Mouse (Mus musculus): ENCODE measurements around the gene Prss23. TPM values are rescaled to one million over a fixed set of nuclear protein-coding genes. Genes with fewer than 3 reads are reported as not detected.

Prss23 gene
- 10 to 100 TPM; 19.0 to 19.3 TPM for total RNA-seq (2021)

DNA sequence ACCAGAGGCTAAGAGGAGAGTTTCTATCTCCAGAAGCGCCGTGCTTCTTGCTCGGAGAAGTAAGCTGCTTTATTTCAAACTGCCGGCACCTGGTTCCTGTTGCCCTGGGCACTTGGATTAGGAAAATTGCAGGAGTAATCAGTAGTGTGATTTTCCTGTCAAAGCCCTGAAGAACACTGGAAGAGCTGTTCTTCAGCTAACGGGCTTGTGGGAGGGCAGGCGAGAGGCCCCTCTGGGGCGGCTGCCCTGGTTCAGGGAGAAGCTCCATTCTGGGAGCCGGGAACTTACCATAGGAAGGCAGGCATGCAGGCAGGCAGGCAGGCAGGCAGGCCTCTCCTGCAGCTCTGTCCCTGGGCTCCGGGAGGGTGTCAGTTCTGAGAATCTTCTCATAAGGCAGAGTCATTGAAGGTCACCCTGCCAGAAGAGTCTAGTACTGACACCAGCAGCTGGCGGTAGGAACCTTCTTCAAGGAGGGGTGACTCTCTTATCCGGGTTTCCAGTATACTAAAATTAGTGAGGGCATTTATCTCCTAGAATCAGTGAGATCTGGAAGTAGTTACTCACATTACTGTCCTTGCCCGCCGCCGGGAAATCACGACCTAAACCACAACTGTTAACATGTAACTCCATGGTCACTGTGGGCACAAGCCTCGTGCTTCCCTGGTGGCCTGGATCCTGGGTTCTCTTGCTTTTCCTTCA lies at the start of gene Prss23:
Gene Prss23, minus strand, starts transcription at position 457 of the 699 bp plus-strand sequence.
- intact Hi-C loops (cut with DNase I): no loop called here
- no peak for DNase-seq (ENCODE audit: low spot score in 2 of 2)

DNA sequence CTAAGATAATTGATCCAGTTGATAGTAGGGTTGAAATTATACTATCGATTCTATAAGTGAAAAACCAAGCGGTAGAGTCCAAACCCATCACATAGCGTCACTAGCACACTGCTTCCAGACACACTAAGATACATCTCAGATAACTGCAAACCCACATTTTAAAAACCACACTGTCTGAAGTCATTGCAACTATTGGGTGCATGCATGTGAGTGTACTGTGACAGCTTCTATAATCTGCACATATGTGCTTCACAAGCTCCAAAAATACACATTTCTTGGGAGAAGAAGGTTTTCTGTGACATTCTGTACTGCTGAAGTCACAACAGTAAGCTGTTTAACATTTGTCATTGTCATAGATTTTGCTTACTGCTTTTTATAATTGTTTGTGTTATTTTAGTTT lies 49.1 kb upstream of the Prss23 start:
- DNase-seq (ENCODE audit: low spot score in 2 of 2): no peak
- intact Hi-C loops (cut with DNase I): no loop called here

DNA sequence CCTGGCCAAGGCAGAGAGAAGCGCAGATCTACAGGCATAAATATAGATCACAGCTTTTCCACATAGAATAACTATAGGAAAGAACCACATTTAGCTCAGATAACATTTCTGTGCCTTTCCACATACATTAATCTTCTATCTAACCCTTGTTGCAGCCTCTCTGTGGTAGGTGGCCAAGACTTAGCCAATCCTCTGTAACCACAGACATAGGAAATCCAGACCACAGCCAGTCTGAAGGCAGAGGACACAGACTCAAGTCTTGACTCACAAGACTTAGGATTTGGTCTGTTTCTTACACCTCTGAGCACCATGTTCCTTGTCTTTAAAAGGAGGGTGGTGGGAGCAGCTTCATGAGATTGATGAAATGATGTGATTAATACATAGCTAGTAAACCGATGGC lies 37.6 kb upstream of the Prss23 start:
- no peak for DNase-seq (ENCODE audit: low spot score in 2 of 2)
- intact Hi-C loops (cut with DNase I): no loop called here

GRCm38 (mm10) chr7:89563501-89563900 lies 36.5 kb upstream of the Prss23 start:
- peak; percentile 33 to 44 for DNase-seq (ENCODE audit: low spot score in 2 of 2)
- intact Hi-C loops (cut with DNase I): no loop called here

- no peak for DNase-seq (ENCODE audit: low spot score in 2 of 2)
- intact Hi-C loops (cut with DNase I): no loop called here
Measured at GRCm38 (mm10) chr7:89562140-89562539, 35.2 kb upstream of the Prss23 start.

DNA sequence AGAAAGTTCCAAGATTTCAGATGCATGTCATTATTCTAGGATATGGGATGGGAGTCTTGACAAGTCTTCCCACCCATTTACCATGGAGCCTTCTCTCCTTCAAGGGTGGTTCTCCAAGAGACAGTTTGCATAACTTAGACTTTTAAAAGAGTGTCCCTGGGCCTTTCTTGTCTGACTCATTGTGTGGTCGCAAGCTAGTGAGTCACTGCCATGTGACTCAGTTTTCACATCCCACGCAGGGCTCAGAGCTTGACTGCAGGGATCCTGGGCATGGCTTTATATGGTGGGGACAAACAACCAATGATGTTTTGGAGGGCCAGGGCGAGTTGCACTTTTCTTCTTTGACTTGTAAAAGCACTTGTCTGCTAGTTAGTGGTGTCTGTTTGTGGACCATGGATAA lies 34.0 kb upstream of the Prss23 start:
- intact Hi-C loops (cut with DNase I): no loop called here
- DNase-seq (ENCODE audit: low spot score in 2 of 2): peak; percentile 36 to 55

GRCm38 (mm10) chr7:89559633-89560032 lies 32.6 kb upstream of the Prss23 start:
- intact Hi-C loops (cut with DNase I): no loop called here
- DNase-seq (ENCODE audit: low spot score in 2 of 2): no peak

GRCm38 (mm10) chr7:89559105-89559504 lies 32.1 kb upstream of the Prss23 start:
- intact Hi-C loops (cut with DNase I): no loop called here
- DNase-seq (ENCODE audit: low spot score in 2 of 2): no peak

DNA sequence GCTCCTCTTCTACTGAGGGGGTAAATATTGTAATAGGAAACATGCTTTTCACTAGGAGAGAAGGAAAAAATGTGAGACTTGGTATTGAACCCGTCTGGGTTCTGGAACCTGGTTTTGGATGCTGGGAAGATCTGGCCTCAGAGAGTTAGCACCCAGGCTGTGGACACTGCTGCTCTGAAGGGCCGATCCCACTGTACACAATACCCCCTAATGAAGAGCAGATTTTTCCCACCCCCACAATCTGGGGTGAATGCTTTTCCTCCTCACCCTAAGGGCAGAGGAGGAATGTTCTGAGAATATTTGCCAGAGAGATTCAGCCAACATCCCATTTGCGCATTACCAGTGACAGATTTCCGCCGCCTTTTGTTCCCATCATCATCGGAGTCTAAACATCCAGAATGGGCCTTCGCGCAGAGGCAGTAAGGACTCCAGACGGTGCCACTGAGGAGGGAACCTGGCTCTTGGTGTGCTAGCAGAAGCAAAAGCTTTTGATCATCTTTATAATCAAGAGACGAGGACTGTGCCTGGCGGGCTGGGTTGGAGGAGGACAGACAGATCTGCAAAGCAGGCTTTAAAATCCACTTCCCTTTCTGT lies 31.6 kb upstream of the Prss23 start:
- intact Hi-C loops (cut with DNase I): no loop called here
- DNase-seq (ENCODE audit: low spot score in 2 of 2): no peak

- DNase-seq (ENCODE audit: low spot score in 2 of 2): no peak
- intact Hi-C loops (cut with DNase I): no loop called here
Measured at GRCm38 (mm10) chr7:89557056-89557455, 30.1 kb upstream of the Prss23 start.

GRCm38 (mm10) chr7:89556652-89557051 lies 29.7 kb upstream of the Prss23 start:
- intact Hi-C loops (cut with DNase I): no loop called here
- DNase-seq (ENCODE audit: low spot score in 2 of 2): no peak

GRCm38 (mm10) chr7:89555170-89555569 lies 28.2 kb upstream of the Prss23 start:
- DNase-seq (ENCODE audit: low spot score in 2 of 2): no peak
- intact Hi-C loops (cut with DNase I): no loop called here

DNA sequence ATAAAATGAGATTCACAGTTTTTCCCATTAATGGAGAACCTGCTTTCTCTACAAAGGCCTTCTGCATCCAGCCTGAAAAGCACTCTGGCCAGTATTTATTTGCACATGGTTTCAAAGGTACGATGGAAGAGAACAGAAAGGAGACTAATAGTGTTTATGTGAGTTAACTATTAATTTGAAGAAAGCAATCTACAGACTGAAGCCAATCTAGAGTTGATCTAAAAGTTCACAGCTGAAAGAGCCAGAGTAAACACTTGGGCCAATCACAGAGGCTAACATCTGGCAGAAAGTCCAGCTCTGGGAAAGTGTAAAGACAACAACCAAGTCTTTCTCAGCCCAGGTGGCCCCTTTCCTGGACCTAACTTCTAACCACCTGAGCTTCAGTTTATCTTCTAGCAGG lies 27.1 kb upstream of the Prss23 start:
- intact Hi-C loops (cut with DNase I): no loop called here
- DNase-seq (ENCODE audit: low spot score in 2 of 2): no peak

GRCm38 (mm10) chr7:89540976-89541375 lies 14.0 kb upstream of the Prss23 start:
- intact Hi-C loops (cut with DNase I): no loop called here
- DNase-seq (ENCODE audit: low spot score in 2 of 2): peak; percentile 22 to 36

DNA sequence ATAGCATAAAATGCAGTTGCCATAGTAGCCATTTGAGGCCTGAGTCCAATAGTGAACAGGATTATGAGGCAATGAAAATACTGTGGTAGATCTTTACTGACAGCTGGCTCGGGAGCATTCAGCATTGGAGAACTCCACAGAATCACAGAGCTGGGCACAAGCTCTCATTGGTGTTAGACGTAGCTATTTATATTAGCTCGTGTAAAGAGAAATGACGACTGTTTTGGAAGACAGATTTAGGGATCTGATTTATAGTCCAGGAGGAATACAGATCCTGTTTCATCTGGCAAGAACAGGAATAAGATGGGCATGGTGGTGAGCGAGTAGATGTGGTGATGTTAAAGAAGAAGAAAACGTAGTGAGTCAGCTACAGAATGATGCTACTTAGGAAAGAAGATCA lies 12.4 kb upstream of the Prss23 start:
- intact Hi-C loops (cut with DNase I): no loop called here

DNA sequence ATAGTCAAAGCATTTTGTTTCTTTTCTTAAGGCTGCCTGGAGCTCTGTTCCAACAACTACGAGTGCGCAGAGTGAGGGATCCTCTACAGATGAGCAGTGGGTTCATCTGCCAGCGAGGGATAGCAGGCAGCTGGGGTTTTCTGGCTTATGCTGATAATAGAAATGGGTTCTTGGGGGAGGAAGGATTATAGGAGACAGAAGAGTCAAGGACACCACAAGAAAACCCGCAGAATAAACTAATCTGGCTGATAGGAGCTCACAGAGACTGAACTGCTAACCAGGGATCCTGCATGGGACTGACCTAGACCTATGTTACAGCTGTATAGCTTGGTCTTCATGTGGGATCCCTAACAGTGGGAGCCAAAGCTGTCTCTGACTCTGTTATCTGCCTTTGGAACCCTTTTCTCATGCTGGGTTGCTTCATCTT lies 456 bp upstream of the Prss23 start:
- DNase-seq (ENCODE audit: low spot score in 2 of 2): no peak
- intact Hi-C loops (cut with DNase I): no loop called here

More for the DNA sequence above, 12.4 kb upstream of the Prss23 start:
- DNase-seq (ENCODE audit: low spot score in 2 of 2): no peak

- no peak for DNase-seq (ENCODE audit: low spot score in 2 of 2)
- intact Hi-C loops (cut with DNase I): no loop called here
Measured at GRCm38 (mm10) chr7:89523816-89524215, 3.2 kb downstream of the Prss23 start.

DNA sequence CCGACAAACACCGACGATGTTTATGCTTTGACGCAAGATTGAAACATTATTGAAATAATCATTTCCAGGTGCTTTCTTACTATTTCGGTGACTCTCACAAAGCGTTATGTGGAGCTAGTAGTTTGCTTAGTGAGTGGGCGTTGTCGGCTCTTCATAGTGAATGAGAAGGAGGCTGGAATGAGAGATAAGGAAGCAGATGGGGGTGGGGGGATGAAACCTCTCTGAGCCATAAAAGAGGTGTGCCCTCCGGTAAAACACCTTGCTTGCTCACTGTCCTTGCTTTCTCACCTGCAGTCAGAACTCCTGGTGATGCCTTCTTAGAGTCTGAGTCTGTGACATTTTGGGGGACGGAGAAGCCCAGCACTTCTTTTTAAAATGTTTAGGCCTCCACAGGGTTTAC lies 4.8 kb downstream of the Prss23 start:
- DNase-seq (ENCODE audit: low spot score in 2 of 2): no peak
- intact Hi-C loops (cut with DNase I): no loop called here

- DNase-seq (ENCODE audit: low spot score in 2 of 2): peak in 1 of 2 experiments; percentile 30
- intact Hi-C loops (cut with DNase I): loop anchor here (5.0 kb wide), 1 partner anchor 115 kb away; the partner anchor contains the start of gene Me3
Measured at GRCm38 (mm10) chr7:89517460-89518390, 9.3 kb downstream of the Prss23 start.
